Mouse (Mus musculus) urinary bladder, postnatal 25 days (tissue): ENCODE data around the gene Plekha7.

Source experiments
- DNase-seq: peaks from one replicate; pipeline ENCODE4 v3.0.0; 2022; ENCODE audit warnings: low spot score

Plekha7 gene

DNA sequence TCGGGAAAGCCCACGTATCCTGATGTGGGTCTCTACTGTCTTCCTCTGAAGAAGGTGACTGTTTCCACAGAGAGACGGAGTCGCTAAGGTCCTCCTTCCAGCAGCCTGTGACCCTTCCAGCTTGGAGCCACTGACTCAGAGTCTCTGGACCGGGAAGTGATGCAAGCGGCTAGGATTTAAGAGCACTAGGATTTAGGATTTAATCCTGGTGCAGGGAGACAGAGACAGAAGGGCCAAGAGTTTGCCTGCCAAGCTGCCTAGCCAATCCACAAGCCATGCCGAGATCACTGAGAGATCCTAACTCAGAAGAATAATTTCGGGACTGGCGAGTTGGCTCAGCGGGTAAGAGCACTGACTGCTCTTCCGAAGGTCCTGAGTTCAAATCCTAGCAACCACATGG is 59.6 kb downstream of the Plekha7 start:
- no peak for DNase-seq

DNA sequence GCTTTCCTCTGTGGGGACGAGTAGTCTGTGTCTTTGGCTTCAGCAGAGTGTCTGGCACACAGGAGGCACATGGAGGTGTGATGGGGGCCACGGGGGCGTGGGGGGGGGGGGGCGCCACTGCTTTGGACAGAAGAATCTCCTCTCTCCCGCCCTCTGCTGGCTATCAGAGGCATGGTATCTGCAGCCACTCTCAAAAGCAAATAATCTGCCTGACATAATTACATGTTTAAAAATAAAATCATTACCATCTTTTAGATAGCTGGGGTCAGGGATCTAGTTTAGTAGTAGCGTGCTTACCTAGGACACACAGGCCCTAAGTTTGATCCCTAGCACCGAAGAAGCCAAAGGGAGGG is 60.8 kb downstream of the Plekha7 start:
- no peak for DNase-seq

- DNase-seq = no peak
These were observed 61.3 kb downstream of the Plekha7 start for GRCm38 (mm10) chr7:116246696-116247376.

DNA sequence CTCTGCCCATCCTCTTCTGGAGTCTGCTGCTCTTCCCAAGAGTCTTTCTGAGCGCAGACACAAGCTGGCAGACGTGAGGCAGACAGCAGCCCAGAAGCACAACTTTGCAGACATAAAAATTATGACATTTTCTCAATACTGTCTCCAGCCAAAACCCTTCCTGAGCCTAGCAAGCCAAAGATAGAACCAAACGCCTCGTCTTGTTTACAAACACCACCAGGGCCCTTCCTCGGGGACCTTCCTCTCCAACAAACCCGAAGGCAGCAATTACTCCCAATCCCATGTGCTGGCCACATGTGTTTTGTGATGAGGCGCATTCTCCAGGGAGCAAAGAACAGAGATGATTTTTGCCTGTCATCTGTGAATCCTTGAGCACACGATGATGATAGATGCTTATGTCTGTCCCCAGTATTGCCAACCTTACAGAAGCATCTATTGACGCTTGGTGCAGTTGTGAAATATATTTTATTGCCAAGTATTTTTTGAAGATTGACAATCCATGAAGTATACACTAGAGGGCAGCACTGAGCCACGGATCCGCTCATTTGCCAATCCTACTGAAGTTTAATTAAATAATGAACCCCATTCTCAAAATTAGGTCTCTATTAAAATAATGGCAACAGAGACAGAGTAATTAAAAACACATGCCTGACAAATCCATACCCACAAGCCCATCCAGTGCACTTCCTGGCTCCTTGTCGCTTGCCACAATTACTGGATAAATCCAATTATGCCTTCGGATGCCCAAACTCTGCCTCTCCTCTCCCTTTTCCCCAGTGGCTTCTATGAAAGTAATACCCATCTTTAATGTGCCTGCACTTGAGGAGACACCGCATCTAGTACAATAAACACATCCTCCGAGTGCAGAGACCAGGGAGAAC is 62.1 kb downstream of the Plekha7 start:
- no peak for DNase-seq

GRCm38 (mm10) chr7:116244302-116245165 is 63.6 kb downstream of the Plekha7 start:
- no peak for DNase-seq

GRCm38 (mm10) chr7:116242810-116243209 is 65.4 kb downstream of the Plekha7 start:
- DNase-seq = no peak

DNA sequence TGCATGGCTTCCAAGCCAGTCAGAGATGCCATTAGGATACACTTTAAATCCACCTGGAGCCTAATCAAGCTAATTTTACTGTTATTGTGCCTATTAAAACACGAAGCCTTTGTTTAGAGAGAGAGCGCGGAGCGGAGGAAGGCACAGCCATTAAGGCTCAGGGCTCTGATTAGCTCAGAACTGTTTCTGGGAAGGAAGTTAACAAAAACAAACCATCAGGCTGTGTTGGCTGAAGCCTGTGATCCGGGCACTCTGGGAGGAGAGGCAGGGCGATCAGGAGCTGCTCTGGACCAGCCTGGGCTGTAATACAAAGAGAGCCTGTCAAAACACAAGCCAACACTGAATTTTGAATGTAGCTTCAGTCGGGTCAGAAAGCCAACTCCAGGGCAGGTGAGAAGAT is 66.6 kb downstream of the Plekha7 start:
- DNase-seq = no peak

DNA sequence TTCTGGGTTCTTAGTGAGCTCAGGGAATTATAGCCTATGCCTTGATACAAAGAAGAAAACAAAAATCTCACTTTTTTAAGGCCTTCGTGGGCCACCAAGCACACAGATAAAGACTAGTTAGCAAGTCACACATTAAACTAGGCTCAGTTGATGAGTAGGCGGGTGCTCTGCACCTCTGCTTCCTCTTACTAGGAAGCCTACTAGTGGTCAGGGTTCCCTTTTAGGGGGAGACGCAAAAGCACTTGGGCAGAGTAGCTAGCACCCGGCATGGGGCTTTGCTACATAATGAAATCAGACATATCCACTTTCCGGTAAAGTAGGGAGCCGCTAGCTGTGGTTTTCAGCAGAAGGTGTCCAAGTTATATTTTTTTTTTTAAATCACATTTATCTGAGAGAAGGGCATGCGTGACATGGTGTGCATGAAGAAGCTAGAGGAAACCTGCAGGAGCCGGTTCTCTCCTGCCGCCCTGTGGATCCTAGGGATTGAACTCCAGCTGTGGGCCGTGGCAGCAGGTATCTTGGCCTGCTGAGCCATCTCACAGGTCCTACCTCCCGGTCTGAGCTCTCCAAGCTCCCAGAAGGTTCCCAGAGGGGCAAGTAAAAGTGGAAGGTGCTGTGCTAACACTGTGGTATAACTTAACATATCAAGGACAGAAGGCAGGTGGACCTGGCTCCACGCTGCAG is 67.2 kb downstream of the Plekha7 start:
- no peak for DNase-seq

GRCm38 (mm10) chr7:116240353-116240752 is 67.8 kb downstream of the Plekha7 start:
- no peak for DNase-seq

DNA sequence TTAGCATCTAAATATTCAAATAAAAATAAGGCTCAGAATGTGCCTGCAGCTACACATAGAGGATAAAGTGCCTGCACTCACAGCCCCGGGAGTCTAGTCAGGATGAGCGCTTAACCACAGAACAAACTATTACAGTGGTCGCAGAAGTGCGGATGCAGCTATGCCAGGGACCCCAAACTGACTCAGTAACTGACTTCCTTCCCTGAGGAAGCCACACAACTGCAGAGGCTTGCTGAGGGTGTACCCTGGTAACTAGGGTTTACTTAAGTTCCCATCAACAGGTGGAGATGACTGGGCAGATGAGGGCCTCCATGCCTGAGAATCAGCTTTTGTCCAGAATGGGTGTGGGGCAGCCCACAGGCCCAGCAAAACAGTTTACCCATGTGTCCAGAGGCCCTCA is 69.9 kb downstream of the Plekha7 start:
- no peak for DNase-seq

DNA sequence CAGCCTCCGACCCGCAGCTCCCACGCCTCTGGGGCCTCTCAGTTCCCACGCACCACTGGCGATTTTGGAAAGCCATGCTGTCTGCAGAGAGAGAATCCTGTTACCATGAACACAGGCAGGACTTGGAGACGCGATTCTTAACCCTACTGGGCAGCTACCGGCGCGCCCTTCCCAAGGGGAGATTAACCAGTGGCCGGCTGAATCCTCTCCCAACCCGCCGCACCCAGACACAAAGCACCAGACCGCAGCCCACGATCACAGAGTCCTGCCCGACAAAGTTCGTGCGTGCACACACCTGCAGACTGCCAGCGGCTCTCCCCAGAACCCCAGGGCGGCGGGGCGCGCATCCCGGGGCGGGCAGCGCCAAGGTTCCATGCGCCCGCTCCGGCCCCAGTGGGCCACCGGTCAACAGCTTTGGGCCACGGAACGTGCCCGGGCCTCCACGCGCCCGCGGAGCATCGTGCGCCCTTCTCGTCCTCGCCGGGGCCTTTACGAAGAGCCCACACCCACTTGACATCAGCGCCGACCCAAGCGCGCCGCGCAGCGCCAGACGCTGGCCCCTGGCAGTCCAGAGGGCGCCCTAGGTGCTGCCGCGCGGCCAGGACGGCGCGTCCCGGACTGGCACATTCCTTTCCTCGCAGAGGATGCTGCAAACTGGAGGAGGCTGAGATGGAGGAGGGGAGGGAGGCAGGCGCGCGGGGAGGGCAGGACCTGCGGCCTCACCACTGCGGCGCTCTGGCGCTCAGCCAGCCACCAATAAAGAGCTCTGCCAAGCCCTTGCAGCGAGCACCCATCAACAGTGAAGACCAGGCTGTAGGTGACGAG is 70.8 kb downstream of the Plekha7 start:
- DNase-seq = peak; percentile 35

DNA sequence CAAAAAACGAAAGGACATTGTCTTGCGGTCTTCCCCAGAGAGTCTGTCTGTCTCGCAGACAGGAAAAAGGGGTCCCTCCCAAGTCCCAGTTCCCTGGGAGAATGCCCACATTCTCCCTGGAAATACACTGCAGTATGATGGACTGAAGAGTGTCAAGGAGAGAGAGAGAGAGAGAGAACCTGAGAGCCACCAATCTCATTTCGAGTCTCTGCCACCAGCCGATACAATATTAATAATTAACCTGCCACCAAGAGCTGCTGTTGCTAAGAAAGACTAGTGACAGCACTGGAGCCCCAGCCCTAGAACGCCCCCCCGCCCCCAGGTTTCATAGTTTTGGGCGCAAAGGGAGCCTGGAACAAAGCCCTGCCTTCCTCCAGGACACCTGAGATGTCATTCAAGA is 71.6 kb downstream of the Plekha7 start:
- DNase-seq = no peak

DNA sequence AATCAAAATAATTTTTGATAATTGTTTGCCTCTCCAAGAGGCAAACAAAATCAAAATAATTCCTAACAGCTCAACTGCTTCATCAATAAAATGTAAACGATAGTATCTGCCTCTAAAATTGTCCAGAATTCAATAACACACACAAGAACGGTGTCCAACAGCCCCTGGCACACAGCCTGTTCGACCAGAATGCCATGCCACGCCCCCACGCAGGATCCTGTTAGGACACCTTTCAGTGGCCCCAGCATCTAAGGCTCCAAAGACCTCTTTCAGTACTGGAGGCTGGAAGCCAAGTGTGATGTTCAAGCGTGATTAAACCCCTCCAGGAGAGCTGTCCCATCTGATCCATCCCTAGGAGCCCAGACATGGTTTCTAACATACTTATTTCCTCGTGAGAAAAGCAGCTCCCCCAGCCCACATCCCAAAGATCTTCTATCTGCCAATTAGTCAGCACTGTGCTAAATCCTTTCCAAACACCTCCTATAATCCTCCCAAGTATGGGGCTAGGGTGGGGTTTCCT is 73.8 kb downstream of the Plekha7 start:
- DNase-seq = no peak

- DNase-seq = no peak
These were observed 77.2 kb downstream of the Plekha7 start for GRCm38 (mm10) chr7:116230811-116231609.

GRCm38 (mm10) chr7:116226877-116227282 is 81.3 kb downstream of the Plekha7 start:
- no peak for DNase-seq

DNA sequence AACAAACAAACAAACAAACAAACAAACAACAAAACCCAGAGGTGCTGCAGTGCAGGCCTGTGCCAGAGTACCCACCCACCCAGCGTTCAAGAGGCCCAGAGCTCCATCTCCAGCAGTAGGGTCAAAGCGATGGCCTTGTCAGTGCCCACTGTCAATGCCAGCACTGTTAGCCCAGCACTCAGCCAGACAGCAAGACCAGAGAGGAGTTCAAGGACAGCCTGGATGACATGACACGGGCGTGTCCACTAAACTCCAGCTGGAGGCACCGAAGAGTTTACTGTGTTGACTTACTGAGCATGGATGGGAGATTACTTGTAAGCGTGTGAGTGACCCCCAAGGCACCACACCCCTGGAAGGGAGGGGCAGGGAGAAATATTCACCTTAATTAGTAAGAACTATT is 81.9 kb downstream of the Plekha7 start:
- DNase-seq = no peak

GRCm38 (mm10) chr7:116224543-116224942 is 83.6 kb downstream of the Plekha7 start:
- DNase-seq = no peak

GRCm38 (mm10) chr7:116223010-116223783 is 85.0 kb downstream of the Plekha7 start:
- DNase-seq = no peak
